Mouse (Mus musculus) limb, embryonic 15.5 days (tissue): ENCODE results near the gene Kmt2b. TPM values are rescaled to one million over a fixed set of nuclear protein-coding genes. Genes with fewer than 3 reads are reported as not detected.

Experiments
- ATAC-seq: fragments of 200-750 bp; cut with Nextera tagmentation; 2 replicates; pipeline ENCODE4 v1.8.0; 2017; ENCODE audit warnings: low read depth, moderate TSS enrichment; ENCODE audit not compliant: insufficient number of reproducible peaks, low FRiP score, low TSS enrichment
- H3K27ac ChIP-seq: fragments of 300-500 bp; sonication (generic); 2 replicates; pipeline ENCODE4 v1.5.1; 2015; ENCODE audit warnings: moderate library complexity, mild to moderate bottlenecking, inconsistent platforms
- H3K27me3 ChIP-seq: fragments of 300-500 bp; sonication (generic); 2 replicates; pipeline ENCODE4 v1.6.1; 2015; ENCODE audit warnings: inconsistent platforms
- H3K36me3 ChIP-seq: fragments of 300-500 bp; sonication (generic); 2 replicates; pipeline ENCODE4 v1.6.1; 2015; ENCODE audit warnings: inconsistent platforms
- H3K4me1 ChIP-seq: fragments of 300-500 bp; sonication (generic); 2 replicates; pipeline ENCODE4 v1.6.1; 2015; ENCODE audit warnings: inconsistent platforms
- H3K4me2 ChIP-seq: fragments of 300-500 bp; sonication (generic); 2 replicates; pipeline ENCODE4 v1.6.1; 2015; ENCODE audit warnings: mild to moderate bottlenecking, inconsistent platforms
- H3K4me3 ChIP-seq: fragments of 300-500 bp; sonication (generic); 2 replicates; pipeline ENCODE4 v1.5.1; 2015; ENCODE audit warnings: mild to moderate bottlenecking, inconsistent platforms
- H3K9ac ChIP-seq: fragments of 300-500 bp; sonication (generic); 2 replicates; pipeline ENCODE4 v1.6.1; 2015; ENCODE audit warnings: inconsistent platforms
- H3K9me3 ChIP-seq: fragments of 300-500 bp; sonication (generic); 2 replicates; pipeline ENCODE4 v1.6.1; 2016; ENCODE audit warnings: inconsistent platforms
- WGBS: fragments of 180-500 bp; shearing (Covaris S2); methylation state at CpG from one replicate; pipeline ENCODE4 v1.1.7; 2015; 5-methylcytosine and 5-hydroxymethylcytosine counted together
- polyA plus RNA-seq: library from polyadenylated mRNA; unstranded; fragments of >200 nt; fragmentation: Nextera tagmentation; extraction: Ambion mirVana; gene quantifications from 2 replicates; pipeline ENCODE4 v1.2.1, GENCODE M21; 2015

Kmt2b gene
- polyA plus RNA-seq, 1 experiment from 2014 or later = 8.1 TPM

- peaks cover 29% of the 10 kb centered on the region for H3K36me3 ChIP-seq
- ATAC-seq = no peak
These were observed 37.9 kb downstream of the Kmt2b start for GRCm38 (mm10) chr7:30550603-30551002.

GRCm38 (mm10) chr7:30549880-30550279 lies 38.6 kb downstream of the Kmt2b start:
- Histone ChIP-seq H3K4me2 (no peak overlapping the region), H3K27me3 (no peaks in the 10 kb centered on the region), H3K9ac (no peak overlapping the region), H3K27ac (no peak overlapping the region), H3K4me3 (no peak overlapping the region), H3K36me3 (peaks cover 25% of the 10 kb centered on the region), H3K9me3 (no peaks in the 10 kb centered on the region), H3K4me1 (peaks cover 17% of the 10 kb centered on the region)
- 79% methylated on average over 2 of the region's 2 CpGs for WGBS
- ATAC-seq = no peak

More at GRCm38 (mm10) chr7:30550603-30551002, 37.9 kb downstream of the Kmt2b start:
- Histone ChIP-seq H3K27ac (no peak overlapping the region), H3K4me2 (no peak overlapping the region), H3K27me3 (no peaks in the 10 kb centered on the region), H3K4me1 (peaks cover 17% of the 10 kb centered on the region), H3K4me3 (no peak overlapping the region), H3K9me3 (no peaks in the 10 kb centered on the region), H3K9ac (no peak overlapping the region)
- WGBS = 93% methylated on average over 1 of the region's 1 CpGs

GRCm38 (mm10) chr7:30544327-30544726 lies 44.2 kb downstream of the Kmt2b start:
- ATAC-seq = no peak
- no peak overlapping the region for H3K4me2 ChIP-seq
- no peak overlapping the region for H3K9ac ChIP-seq
- WGBS = 91% methylated on average over 2 of the region's 2 CpGs
- no peaks in the 10 kb centered on the region for H3K9me3 ChIP-seq
- H3K4me1 ChIP-seq = no peaks in the 10 kb centered on the region
- no peak overlapping the region for H3K27ac ChIP-seq
- H3K36me3 ChIP-seq = peaks cover 53% of the 10 kb centered on the region
- H3K27me3 ChIP-seq = no peaks in the 10 kb centered on the region
- no peak overlapping the region for H3K4me3 ChIP-seq

- H3K9ac ChIP-seq = no peak overlapping the region; the same call in 1 of the 2 replicates
These were observed 48.0 kb downstream of the Kmt2b start for GRCm38 (mm10) chr7:30540572-30540971.

GRCm38 (mm10) chr7:30534633-30535577 lies 53.6 kb downstream of the Kmt2b start, which contains the start of gene Arhgap33:
TSS of gene Arhgap33 (minus strand) at chr7:30535060.
- H3K9ac ChIP-seq = peak within 1 kb of the TSS; percentile 69
- H3K27me3 ChIP-seq = no peaks in the 10 kb centered on the region
- peak; percentile 93 for ATAC-seq
- H3K9me3 ChIP-seq = no peaks in the 10 kb centered on the region
- under 1% methylated on average over 49 of the region's 84 CpGs for whole genome bisulfite sequencing
- peak within 1 kb of the TSS; percentile 87 for H3K4me2 ChIP-seq
- H3K36me3 ChIP-seq = peaks cover 32% of the 10 kb centered on the region
- peak within 1 kb of the TSS; percentile 78 for H3K4me3 ChIP-seq
- H3K4me1 ChIP-seq = peaks cover 24% of the 10 kb centered on the region
- H3K27ac ChIP-seq = peak within 1 kb of the TSS; percentile 72; the same call in 1 of the 2 replicates

More at GRCm38 (mm10) chr7:30540572-30540971, 48.0 kb downstream of the Kmt2b start:
- Histone ChIP-seq H3K27me3 (no peaks in the 10 kb centered on the region), H3K36me3 (peaks cover 41% of the 10 kb centered on the region), H3K4me2 (no peak overlapping the region), H3K9me3 (no peaks in the 10 kb centered on the region), H3K27ac (no peak overlapping the region), H3K4me1 (peaks cover 2% of the 10 kb centered on the region), H3K4me3 (no peak overlapping the region)
- 82% methylated on average over 7 of the region's 7 CpGs for WGBS
- no peak for ATAC-seq

GRCm38 (mm10) chr7:30533941-30534632 lies 54.4 kb downstream of the Kmt2b start:
- H3K9ac ChIP-seq = peak overlapping the region; percentile 69
- 8% methylated on average over 20 of the region's 26 CpGs for WGBS
- H3K9me3 ChIP-seq = no peaks in the 10 kb centered on the region
- H3K27ac ChIP-seq = no peak overlapping the region
- ATAC-seq = no peak; the same call in 1 of the 2 replicates
- H3K4me1 ChIP-seq = peaks cover 24% of the 10 kb centered on the region
- peak overlapping the region; percentile 87 for H3K4me2 ChIP-seq
- peak overlapping the region; percentile 78 for H3K4me3 ChIP-seq
- H3K36me3 ChIP-seq = peaks cover 33% of the 10 kb centered on the region
- no peaks in the 10 kb centered on the region for H3K27me3 ChIP-seq

GRCm38 (mm10) chr7:30532931-30533330 lies 55.6 kb downstream of the Kmt2b start:
- Histone ChIP-seq H3K4me1 (peaks cover 24% of the 10 kb centered on the region), H3K27ac (no peak overlapping the region), H3K9me3 (no peaks in the 10 kb centered on the region), H3K36me3 (peaks cover 44% of the 10 kb centered on the region), H3K4me2 (no peak overlapping the region), H3K4me3 (no peak overlapping the region), H3K27me3 (no peaks in the 10 kb centered on the region), H3K9ac (no peak overlapping the region)
- no peak for ATAC-seq
- 51% methylated on average over 8 of the region's 8 CpGs for WGBS

- Histone ChIP-seq H3K4me2 (no peak overlapping the region), H3K27me3 (no peaks in the 10 kb centered on the region), H3K4me3 (no peak overlapping the region), H3K4me1 (peaks cover 33% of the 10 kb centered on the region), H3K9ac (no peak overlapping the region), H3K9me3 (no peaks in the 10 kb centered on the region), H3K27ac (no peak overlapping the region), H3K36me3 (peaks cover 58% of the 10 kb centered on the region)
- WGBS = 80% methylated on average over 9 of the region's 9 CpGs
- ATAC-seq = no peak
These were observed 57.2 kb downstream of the Kmt2b start for GRCm38 (mm10) chr7:30531291-30531815.

- Histone ChIP-seq H3K9ac (no peak overlapping the region), H3K36me3 (peaks cover 77% of the 10 kb centered on the region), H3K27ac (no peak overlapping the region), H3K9me3 (no peaks in the 10 kb centered on the region), H3K4me2 (no peak overlapping the region), H3K4me1 (peaks cover 15% of the 10 kb centered on the region), H3K4me3 (0 out of 2 replicates have a peak overlapping the region, but pooled peaks have one; percentile 20), H3K27me3 (no peaks in the 10 kb centered on the region)
- WGBS = 80% methylated on average over 14 of the region's 14 CpGs
- ATAC-seq = no peak
These were observed 61.5 kb downstream of the Kmt2b start for GRCm38 (mm10) chr7:30526981-30527380.

GRCm38 (mm10) chr7:30526399-30526798 lies 62.1 kb downstream of the Kmt2b start:
- peak overlapping the region; percentile 71 for H3K27ac ChIP-seq
- ATAC-seq = no peak
- H3K4me3 ChIP-seq = peak overlapping the region; percentile 20
- H3K9ac ChIP-seq = no peak overlapping the region
- H3K4me2 ChIP-seq = peak overlapping the region; percentile 32
- H3K27me3 ChIP-seq = no peaks in the 10 kb centered on the region
- peaks cover 15% of the 10 kb centered on the region for H3K4me1 ChIP-seq
- whole genome bisulfite sequencing = 27% methylated on average over 17 of the region's 17 CpGs
- H3K36me3 ChIP-seq = peaks cover 71% of the 10 kb centered on the region
- no peaks in the 10 kb centered on the region for H3K9me3 ChIP-seq

GRCm38 (mm10) chr7:30525954-30526353 lies 62.6 kb downstream of the Kmt2b start:
- Histone ChIP-seq H3K9me3 (no peaks in the 10 kb centered on the region), H3K4me1 (peaks cover 15% of the 10 kb centered on the region), H3K36me3 (peaks cover 68% of the 10 kb centered on the region), H3K4me3 (peak overlapping the region; percentile 20), H3K27ac (peak overlapping the region; percentile 71), H3K9ac (no peak overlapping the region), H3K4me2 (peak overlapping the region; percentile 32), H3K27me3 (no peaks in the 10 kb centered on the region)
- whole genome bisulfite sequencing = 24% methylated on average over 10 of the region's 10 CpGs
- no peak for ATAC-seq
